ENCODE assay signal across 14 mouse cellular contexts in the genomic region with DNA sequence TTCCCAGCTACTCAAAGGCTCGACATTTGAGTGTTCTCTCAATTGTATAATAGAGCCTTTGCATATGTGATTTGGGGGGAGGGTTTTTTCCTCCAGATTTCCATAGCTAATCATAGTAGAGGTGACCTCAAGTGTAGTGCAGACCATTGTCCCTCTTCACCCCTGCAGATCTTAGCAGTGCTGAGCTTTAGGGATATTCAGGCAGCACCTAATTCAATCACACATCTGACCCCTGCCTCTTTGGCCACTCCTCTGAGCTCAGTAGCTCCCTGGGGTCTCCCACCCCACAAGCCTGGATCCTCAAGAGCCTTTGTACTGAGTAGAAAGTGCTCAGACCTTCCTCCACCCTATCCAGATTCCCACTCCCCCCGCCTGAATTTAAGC.
DNase-seq lines count a peak whose midpoint lies in the region; ATAC-seq lines count a peak whose summit lies in the region.
"Had no signal": no experiment of that assay in that cellular context is flagged by ENCODE, and none has a peak within 500 bp of the region (broad histone marks: within the 10 kb centered on the region; RNA-seq: fewer than 3 reads in every experiment).

No protein-coding gene starts in this region.

- no peaks in the 10 kb centered on the region for H3K9me3 ChIP-seq in embryonic facial prominence, embryonic 11.5 days (replicated peaks; ENCODE audit: control insufficient read depth, low read length)
- H3K9me3 ChIP-seq in embryonic facial prominence, embryonic 10.5 days, result no peaks in the 10 kb centered on the region
- H3K9me3 ChIP-seq in forebrain, embryonic 12.5 days, result no peaks in the 10 kb centered on the region
- H3K9me3 ChIP-seq in hindbrain, embryonic 15.5 days, result no peaks in the 10 kb centered on the region
- H3K9me3 ChIP-seq in neural tube, embryonic 14.5 days (ENCODE audit: control insufficient read depth, low read length), result no peaks in the 10 kb centered on the region
- H3K9me3 ChIP-seq: kidney, embryonic 15.5 days; lung, embryonic 15.5 days had no signal

- H3K4me1 ChIP-seq in embryonic facial prominence, embryonic 11.5 days (ENCODE audit: control insufficient read depth, insufficient read depth, low read length), result no peaks in the 10 kb centered on the region
- H3K4me1 ChIP-seq in embryonic facial prominence, embryonic 10.5 days, result 0 out of 2 replicates have a peak, but pooled peaks cover 5% of the 10 kb centered on the region
- H3K4me1 ChIP-seq in forebrain, embryonic 12.5 days, result peaks cover 15% of the 10 kb centered on the region
- H3K4me1 ChIP-seq in hindbrain, embryonic 15.5 days (replicated peaks), result peaks cover 10% of the 10 kb centered on the region; the same call in 1 of the 2 replicates
- H3K4me1 ChIP-seq in neural tube, embryonic 14.5 days (ENCODE audit: control insufficient read depth, insufficient read depth, low read length), result no peaks in the 10 kb centered on the region

- no peak overlapping the region for H3K4me3 ChIP-seq in embryonic facial prominence, embryonic 11.5 days (ENCODE audit: low read depth, low read length)
- no peak overlapping the region for H3K4me3 ChIP-seq in embryonic facial prominence, embryonic 10.5 days
- H3K4me3 ChIP-seq in forebrain, embryonic 12.5 days (replicated peaks), result no peak overlapping the region
- H3K4me3 ChIP-seq in hindbrain, embryonic 15.5 days, result no peak overlapping the region
- H3K4me3 ChIP-seq in neural tube, embryonic 14.5 days (ENCODE audit: low read depth, low read length), result no peak overlapping the region
- H3K4me3 ChIP-seq: kidney, embryonic 15.5 days; lung, embryonic 15.5 days had no signal

- no peak overlapping the region for H3K9ac ChIP-seq in embryonic facial prominence, embryonic 11.5 days (replicated peaks; ENCODE audit: low read length)
- no peak overlapping the region for H3K9ac ChIP-seq in forebrain, embryonic 12.5 days
- no peak overlapping the region for H3K9ac ChIP-seq in hindbrain, embryonic 15.5 days
- no peak overlapping the region for H3K9ac ChIP-seq in neural tube, embryonic 14.5 days (replicated peaks; ENCODE audit: low read depth, low read length)
- H3K9ac ChIP-seq: kidney, embryonic 15.5 days; lung, embryonic 15.5 days had no signal

- no peak overlapping the region for H3K4me2 ChIP-seq in embryonic facial prominence, embryonic 11.5 days (ENCODE audit: low read depth, low read length)
- H3K4me2 ChIP-seq in forebrain, embryonic 12.5 days, result no peak overlapping the region
- H3K4me2 ChIP-seq in hindbrain, embryonic 15.5 days, result no peak overlapping the region
- H3K4me2 ChIP-seq in neural tube, embryonic 14.5 days (ENCODE audit: low read depth, low read length), result no peak overlapping the region
- H3K4me2 ChIP-seq: kidney, embryonic 15.5 days; lung, embryonic 15.5 days had no signal

- no peak overlapping the region for H3K27ac ChIP-seq in embryonic facial prominence, embryonic 11.5 days (replicated peaks; ENCODE audit: low read depth, low read length)
- no peak overlapping the region for H3K27ac ChIP-seq in embryonic facial prominence, embryonic 10.5 days (replicated peaks)
- peak overlapping the region; percentile 76 for H3K27ac ChIP-seq in forebrain, embryonic 12.5 days
- peak overlapping the region; percentile 55 for H3K27ac ChIP-seq in hindbrain, embryonic 15.5 days (replicated peaks)
- no peak overlapping the region for H3K27ac ChIP-seq in neural tube, embryonic 14.5 days (ENCODE audit: low read depth, low read length)
- H3K27ac ChIP-seq: kidney, embryonic 15.5 days; lung, embryonic 15.5 days had no signal

- DNase-seq in embryonic facial prominence, embryonic 11.5 days (ENCODE audit: low spot score), result no peak
- no peak for DNase-seq in embryonic facial prominence, embryonic 10.5 days (ENCODE audit: low spot score)
- DNase-seq in urinary bladder, postnatal 25 days (ENCODE audit: low spot score), result no peak
- no peak for DNase-seq in layer of hippocampus, postnatal 25 days (ENCODE audit: extremely low spot score in 1 of 2, low spot score in 1 of 2)
- DNase-seq: cerebellum, adult 2 months; heart, adult 18-20 months; right cerebral cortex, postnatal 4 days had no signal

- ATAC-seq in embryonic facial prominence, embryonic 11.5 days (replicated peaks; ENCODE audit: insufficient number of reproducible peaks, low FRiP score, low TSS enrichment, low read depth), result 0 out of 2 replicates have a peak, but pooled peaks have one; percentile 18
- peak; percentile 69 for ATAC-seq in forebrain, embryonic 12.5 days (ENCODE audit: low FRiP score)
- peak; percentile 66 for ATAC-seq in hindbrain, embryonic 15.5 days (ENCODE audit: low FRiP score, low read depth)
- ATAC-seq in neural tube, embryonic 14.5 days (ENCODE audit: low read depth), result peak; percentile 71
- no peak for ATAC-seq in erythroblast, adult 5-6 weeks (replicated peaks; ENCODE audit: low FRiP score, poor library complexity, severe bottlenecking)

- 30% methylated on average over 2 of the region's 2 CpGs for WGBS in embryonic facial prominence, embryonic 11.5 days
- 43% methylated on average over 2 of the region's 2 CpGs for WGBS in embryonic facial prominence, embryonic 10.5 days
- WGBS in forebrain, embryonic 12.5 days, result 23% methylated on average over 2 of the region's 2 CpGs
- 7% methylated on average over 2 of the region's 2 CpGs for WGBS in hindbrain, embryonic 15.5 days
- WGBS in neural tube, embryonic 14.5 days, result 8% methylated on average over 2 of the region's 2 CpGs

- no peaks in the 10 kb centered on the region for H3K36me3 ChIP-seq in embryonic facial prominence, embryonic 11.5 days (replicated peaks; ENCODE audit: control insufficient read depth, insufficient read depth, low read depth, low read length)
- H3K36me3 ChIP-seq in embryonic facial prominence, embryonic 10.5 days (replicated peaks), result 0 out of 2 replicates have a peak, but pooled peaks cover 8% of the 10 kb centered on the region
- H3K36me3 ChIP-seq in forebrain, embryonic 12.5 days (replicated peaks), result no peaks in the 10 kb centered on the region; the same call in 1 of the 2 replicates
- H3K36me3 ChIP-seq in hindbrain, embryonic 15.5 days, result no peaks in the 10 kb centered on the region
- H3K36me3 ChIP-seq in neural tube, embryonic 14.5 days (ENCODE audit: control insufficient read depth, insufficient read depth, low read length), result no peaks in the 10 kb centered on the region
- H3K36me3 ChIP-seq: kidney, embryonic 15.5 days; lung, embryonic 15.5 days had no signal

- H3K27me3 ChIP-seq in embryonic facial prominence, embryonic 11.5 days (ENCODE audit: control insufficient read depth, insufficient read depth, low read length), result no peaks in the 10 kb centered on the region
- no peaks in the 10 kb centered on the region for H3K27me3 ChIP-seq in embryonic facial prominence, embryonic 10.5 days (replicated peaks; ENCODE audit: low read depth, poor library complexity, severe bottlenecking)
- no peaks in the 10 kb centered on the region for H3K27me3 ChIP-seq in forebrain, embryonic 12.5 days
- no peaks in the 10 kb centered on the region for H3K27me3 ChIP-seq in hindbrain, embryonic 15.5 days
- no peaks in the 10 kb centered on the region for H3K27me3 ChIP-seq in neural tube, embryonic 14.5 days (ENCODE audit: control insufficient read depth, insufficient read depth, low read length)
- H3K27me3 ChIP-seq: CH12.LX; kidney, embryonic 15.5 days; lung, embryonic 15.5 days had no signal

Comparison
In these comparisons a context has a peak if more than half of its experiments do, and no peak if none do; other contexts are left out.
1. H3K27ac ChIP-seq: peak in forebrain, embryonic 12.5 days (single experiment) and hindbrain, embryonic 15.5 days (single experiment); none in embryonic facial prominence, embryonic 11.5 days (single experiment), embryonic facial prominence, embryonic 10.5 days (single experiment) and neural tube, embryonic 14.5 days (single experiment).